Mouse (Mus musculus): ENCODE results near the gene Mesp2.

The Mesp2 gene

DNA sequence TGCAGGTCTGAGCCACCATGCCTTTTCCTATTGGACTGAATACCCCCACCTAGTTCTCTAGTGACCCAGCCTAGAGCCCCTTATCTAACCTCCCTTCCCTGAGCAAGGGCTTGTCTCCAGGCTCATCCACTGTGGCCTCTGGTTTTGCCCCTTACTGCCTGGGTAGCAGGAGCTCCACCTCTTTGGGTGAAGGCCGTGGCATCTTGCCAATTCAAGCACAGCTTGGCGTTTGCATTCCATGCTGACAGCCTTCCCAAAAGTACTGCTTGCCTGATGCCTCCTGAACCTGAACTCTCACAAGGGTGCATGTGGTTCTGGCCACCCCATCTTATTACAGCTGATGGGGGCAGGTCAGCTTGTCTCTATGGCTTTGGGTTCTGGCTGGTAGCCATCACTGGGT is 6.6 kb upstream of the Mesp2 start:
- no peak for DNase-seq (ENCODE audit: low read depth, low spot score)

DNA sequence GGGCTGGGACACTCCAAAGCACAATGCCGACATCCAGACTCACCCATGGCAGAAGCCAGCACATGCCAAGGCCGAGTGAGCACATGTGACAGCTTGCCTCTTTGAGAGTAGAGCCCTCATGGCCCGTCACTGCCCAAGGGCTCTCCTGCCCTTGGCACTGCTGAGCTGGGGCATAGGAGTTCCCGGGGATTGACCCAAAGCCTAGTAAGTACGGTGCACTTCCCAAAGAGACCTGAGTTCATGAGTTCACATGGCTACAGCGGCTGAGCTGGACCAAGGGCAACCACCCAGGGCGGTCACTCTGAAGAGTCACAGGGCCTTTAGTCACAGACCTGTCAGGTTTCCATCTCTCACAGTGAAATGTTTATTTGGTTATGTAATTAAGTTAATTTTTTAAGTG is 2.0 kb upstream of the Mesp2 start:
- no peak for DNase-seq (ENCODE audit: low read depth, low spot score)

DNA sequence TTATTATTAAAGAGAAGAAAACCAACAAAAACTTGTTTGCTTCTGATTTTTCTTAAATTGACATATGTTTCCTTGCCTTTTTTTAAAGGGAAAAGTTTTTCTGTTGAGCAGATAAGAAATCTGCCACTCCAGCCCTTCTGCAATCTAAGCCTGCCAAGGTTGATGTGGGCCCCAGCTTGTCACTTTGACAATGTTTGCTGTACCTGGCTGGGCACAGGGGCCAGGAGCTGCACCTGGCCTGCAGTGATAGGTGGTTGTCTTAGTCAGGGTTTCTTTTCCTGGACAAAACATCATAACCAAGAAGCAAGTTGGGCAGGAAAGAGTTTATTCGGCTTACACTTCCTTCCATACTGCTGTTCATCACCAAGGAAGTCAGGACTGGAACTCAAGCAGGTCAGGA is 2.9 kb downstream of the Mesp2 start:
- DNase-seq (ENCODE audit: low read depth, low spot score), result no peak

DNA sequence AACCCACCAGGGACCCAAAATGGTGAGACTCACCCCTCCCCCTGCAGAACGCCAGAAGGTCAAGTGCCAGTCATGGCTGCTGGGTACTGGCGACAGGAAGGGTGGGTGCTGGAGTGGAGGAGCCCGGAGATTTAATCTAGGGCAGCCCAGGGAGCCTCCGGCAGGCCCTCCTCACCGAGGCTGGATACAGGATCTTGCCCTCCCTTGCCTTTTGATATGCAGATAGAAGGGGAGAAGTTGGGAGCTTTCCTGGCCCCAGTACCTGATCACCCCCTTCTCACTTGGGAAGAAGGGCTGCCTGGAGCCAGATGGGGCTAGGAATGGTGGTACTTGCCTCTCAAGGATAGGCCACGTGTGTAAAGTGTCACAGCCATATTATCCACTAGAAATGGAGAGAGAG is 7.8 kb downstream of the Mesp2 start:
- no peak for DNase-seq (ENCODE audit: low read depth, low spot score)

DNA sequence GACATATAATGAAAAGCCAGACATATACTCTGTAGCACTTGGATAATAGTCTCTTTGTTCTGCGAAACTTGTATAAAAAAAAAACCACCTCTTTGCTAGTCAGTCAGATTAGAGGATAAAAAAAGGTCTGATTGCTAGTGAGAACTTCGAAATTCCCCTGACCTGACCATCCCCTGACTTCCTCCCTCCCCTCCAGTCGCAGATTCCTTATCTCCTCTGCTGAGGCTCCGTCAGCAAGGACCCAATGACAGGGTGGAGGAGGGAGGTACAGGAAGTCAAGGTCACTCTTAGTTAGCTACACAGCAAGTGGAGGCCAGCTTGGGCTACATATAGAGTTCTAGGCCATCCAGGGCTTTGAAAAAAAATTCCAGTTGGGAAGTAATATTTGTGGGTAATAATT is 9.0 kb downstream of the Mesp2 start:
- DNase-seq (ENCODE audit: low read depth, low spot score), result no peak

DNA sequence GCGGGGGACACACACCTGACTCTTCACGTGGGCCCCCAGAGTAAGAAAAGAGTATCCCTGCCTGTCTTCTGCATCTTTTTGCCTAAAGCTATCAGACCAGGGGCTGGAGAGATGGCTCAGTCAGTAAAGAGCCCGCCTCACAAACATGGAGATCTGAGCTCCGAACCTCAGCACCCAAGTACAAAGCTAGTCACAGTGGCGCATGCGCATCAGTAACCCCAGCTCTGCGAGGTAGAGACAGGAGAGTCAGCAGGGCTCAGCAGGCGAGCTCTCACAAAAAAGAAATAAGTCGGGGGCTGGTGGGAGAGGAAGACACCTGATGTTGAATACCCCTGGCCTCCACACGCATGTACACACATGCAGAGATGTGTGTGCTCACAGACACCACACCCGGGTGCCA is 9.5 kb downstream of the Mesp2 start:
- DNase-seq (ENCODE audit: low read depth, low spot score), result no peak

DNA sequence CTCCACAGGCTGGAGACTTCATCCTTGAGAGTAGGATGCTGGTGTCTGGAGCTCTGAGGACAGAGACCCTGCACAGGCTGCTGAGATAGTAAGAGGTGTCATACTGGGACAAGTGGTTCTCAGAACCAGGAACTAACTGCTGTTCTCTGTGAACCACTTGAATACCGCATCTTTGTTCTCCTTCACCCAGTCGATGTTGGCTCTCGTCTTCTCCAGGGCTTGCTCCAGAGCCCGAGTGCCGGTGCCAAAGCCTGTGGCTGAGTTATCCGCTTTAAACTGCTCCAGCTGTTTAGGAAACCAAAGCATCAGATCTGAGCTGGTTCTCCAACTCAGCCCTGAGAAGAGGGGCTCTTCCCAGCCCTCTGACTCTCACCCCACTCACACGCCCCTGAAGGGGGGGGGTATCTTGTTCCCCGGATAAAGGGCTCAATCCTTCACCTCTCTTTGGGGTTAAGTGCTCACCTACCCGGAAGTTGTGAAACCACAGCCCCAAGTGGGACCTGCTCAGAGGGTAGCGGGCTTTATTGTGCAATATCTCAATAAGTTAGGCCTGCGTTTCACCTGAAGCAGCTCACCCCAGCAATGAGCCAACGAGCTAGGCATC is 11.7 kb downstream of the Mesp2 start:
- no peak for DNase-seq (ENCODE audit: low read depth, low spot score)

DNA sequence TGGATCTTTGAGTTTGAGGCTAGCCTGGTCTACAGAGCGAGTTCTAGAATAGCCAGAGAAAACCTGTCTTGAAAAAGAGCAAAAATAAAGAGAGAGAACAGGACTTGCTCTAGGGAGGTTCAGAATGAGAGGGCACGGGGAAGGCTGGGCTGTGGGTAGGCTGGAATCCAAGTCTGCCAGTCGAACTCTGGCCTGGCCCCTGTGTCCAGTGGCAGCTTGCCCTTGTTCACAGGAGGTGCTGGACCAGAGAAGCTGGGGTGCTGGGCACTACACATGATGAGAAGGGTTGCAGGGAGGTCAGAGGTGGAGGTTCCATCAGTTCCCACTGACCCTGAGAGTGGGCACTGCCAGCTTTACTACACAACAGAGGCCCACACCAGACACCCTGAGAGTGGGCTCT is 17.8 kb downstream of the Mesp2 start:
- DNase-seq (ENCODE audit: low read depth, low spot score), result no peak

DNA sequence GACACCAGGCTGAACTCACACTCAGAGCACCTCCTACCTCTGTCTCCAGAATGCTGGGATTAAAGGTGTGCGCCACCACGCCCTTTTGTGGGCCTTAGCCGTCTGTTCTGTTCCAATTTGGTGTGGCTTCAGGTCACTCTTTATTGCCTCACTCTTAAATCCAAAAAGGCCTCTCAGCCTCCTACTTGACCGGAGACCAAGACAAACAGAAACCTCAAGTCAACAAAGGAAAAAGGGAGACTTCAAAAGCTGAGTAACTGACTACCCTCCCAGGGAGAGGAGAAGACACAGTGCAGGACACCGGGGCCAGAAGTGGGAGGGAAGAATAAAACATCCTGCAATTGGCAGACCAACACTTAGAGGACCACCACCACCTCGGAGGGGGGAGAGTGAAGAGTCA is 20.6 kb downstream of the Mesp2 start:
- DNase-seq (ENCODE audit: low read depth, low spot score), result no peak

DNA sequence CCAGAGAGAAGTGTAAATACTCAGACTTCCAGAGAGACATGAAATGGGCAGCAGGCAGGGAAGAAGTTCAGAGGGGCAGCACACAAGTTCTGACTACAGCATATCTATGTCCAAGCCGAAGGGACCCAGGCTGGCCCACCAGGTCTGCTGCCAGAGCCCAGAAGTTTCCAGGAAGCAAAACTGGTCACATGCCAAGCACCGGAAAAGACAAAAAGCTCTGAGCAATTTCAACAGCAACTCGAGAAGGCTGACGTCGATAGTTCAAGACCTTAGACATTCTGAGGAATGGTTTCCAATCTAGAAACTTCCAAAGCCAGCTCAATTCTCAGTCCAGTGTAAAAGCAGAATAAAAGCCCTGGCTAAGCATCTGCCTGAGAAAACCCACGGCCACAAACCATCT is 21.1 kb downstream of the Mesp2 start:
- peak; percentile 28 for DNase-seq (ENCODE audit: low read depth, low spot score)

DNA sequence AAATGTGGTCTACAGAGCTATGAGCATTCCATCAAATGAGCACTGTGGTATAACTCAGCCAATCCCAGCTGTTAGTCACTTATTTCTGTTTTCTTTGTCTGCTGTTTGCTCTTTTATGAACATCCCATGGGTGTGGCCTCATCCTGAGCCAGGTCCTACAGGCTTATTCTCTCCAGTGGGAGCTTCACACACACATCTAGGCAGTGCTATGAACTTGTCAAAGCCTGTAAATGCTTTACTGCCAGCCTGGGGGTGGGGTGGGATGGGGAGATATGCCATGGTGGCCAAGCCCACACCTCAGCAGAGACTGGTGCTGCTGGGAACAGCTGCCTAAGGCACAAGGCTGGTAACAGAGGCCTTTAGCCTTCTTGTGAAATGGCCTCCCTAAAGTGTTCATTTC is 22.5 kb downstream of the Mesp2 start:
- DNase-seq (ENCODE audit: low read depth, low spot score), result no peak

DNA sequence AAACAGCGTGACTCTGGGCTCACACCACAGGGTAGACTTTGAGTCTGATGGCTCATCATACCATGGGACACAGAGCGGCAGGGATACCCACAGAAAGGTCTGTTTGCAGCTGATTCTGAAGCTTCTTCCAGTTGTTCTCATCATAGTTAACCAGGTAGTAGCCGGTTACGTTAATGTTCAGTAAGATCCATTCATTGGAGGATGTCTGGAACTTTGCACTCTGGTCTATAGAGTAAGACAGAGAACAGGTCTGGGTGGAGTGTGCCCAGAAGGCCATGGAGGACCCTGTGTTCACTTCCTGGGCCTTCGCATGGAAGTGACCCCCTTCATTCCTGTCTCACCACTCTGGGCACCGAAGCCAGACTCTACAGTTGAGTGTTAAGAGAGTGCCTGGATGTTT is 24.7 kb downstream of the Mesp2 start:
- no peak for DNase-seq (ENCODE audit: low read depth, low spot score)

DNA sequence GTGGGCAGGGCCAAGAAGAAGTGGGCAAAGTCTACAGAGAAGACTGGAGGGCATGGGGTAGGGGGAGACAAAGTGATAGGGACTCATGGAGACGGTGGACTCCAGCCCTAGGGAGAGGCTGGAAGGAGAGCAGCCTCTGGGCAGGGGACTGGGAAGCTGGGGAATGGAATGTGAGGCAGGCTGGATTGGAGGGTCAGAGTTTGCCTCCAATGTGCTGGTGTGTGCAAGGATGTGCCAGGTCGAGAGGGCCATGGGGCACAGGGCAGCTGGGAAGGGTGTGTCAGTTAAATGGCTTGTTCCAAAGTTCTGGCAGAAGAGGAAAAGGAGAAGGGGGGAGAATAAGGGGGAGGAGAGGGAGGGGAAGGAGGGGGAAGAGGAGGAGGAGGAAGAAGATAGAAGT is 26.7 kb downstream of the Mesp2 start:
- DNase-seq (ENCODE audit: low read depth, low spot score), result no peak

DNA sequence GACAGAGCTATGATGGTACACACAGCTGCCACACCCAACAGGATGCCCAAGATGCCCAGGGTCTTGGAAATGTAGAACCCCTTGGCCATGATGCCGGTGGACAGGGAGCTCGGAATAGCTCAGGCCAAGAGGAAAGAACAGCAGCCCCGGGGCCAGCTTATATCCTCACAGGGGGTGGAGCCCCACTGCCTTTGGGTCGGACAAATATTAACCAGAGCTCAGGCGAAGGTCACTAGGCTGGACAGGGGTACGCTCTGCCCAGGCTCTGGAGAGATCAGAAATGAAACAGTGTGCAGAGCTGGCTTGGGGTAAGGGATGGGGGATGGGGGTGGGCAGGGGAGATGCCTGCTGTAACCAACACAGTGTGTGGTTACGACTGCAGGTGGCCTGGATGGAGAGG is 31.6 kb downstream of the Mesp2 start:
- DNase-seq (ENCODE audit: low read depth, low spot score), result no peak

DNA sequence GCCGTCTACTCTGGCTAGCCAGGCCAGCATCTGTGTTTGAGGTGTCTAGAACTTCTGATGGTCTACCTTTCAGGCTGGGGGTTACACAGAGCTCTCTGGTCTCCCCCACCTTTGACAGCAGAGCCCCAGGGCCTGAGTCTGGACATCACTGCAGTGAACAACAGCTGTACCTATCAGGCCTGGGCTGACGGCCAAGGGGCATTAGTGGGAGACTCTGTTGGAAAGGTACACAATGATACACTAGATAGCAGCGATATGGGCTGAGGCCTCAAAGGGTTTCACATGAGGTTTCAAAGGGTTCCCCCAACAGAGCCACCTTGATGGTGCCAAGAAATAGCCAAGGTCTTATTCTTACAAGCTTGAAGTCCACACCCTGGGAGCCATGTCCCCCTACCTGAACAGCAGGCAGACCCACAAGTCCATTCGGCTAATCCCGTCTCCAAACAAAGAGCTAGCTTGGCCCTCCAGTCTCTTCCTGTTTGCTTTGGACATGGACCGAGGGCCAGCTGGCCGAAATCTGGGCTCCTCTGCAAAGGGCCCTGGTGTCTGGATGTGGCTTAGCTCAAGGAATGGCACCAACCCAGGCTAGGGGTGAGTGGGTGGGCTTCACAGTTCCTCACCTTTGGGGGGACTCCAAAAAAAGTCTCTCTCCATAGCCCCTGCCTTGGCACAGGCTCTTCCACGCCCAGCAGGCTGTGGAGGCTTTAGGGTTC is 33.7 kb downstream of the Mesp2 start:
- no peak for DNase-seq (ENCODE audit: low read depth, low spot score)

DNA sequence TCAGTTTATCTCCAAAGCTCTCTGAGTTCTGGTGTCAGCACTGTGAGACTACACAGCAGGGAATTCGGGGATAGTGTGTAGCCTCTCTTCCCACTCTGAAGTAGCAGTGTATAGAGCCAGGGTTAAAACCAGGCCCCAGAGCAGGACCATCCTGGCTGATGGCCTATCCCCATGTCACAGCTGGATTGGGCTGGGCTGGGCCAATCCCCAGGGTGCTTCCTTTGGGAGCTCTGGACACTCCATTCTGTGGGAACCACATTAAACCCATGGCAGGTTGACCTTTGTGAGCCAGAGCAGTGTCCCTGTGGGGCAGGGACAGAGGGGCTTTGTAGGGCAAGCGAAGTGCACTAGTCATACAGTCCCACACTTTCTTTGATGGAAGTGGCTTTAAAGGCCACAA is 35.8 kb downstream of the Mesp2 start:
- DNase-seq (ENCODE audit: low read depth, low spot score), result no peak

DNA sequence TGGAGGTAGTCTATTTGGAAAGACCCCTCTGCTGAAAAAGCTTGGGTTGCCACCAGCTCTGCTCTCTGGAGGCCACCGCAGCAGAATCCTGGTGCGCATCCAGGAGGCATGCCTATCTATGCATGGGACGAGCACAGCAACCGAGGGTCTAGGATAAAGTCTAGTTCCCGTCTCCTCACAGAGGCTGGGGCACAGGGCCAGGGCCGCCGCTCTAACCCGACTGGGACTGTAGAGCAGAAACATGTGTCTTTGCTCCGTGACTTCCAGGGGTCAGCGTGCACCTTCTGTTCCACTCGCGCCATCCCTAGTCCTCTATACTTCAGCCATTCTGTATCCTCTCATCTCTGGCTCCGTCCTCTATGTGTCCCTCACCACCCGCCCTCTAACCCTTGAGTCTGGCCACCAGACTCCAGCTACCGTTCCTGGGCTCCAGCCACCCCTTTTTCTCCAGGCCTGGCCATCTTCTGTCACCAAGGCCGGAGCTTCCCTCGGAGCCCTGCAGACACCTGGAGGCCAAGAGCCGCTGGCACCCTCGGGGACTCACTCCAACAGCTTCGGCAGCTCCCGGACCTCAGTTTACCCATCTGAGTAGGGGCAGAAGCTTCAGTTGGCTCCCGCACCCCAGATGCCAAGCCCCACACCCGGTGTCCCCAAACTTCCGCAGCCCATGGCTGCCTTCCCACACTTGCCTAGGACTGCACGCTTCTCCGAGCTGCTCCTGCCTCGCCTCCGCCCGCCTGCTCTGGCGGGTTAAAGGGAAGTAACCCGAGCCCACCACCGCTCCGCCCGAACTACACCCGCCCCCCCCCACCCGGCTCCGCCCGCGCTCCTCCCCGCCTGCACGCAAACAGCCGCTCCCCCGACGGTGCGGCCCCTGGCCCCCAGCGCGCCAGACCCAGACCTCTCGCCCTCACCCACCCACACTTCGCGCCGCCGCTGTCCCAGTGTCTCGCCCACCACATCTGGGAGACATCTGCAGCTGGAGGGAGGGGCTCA is 37.2 kb downstream of the Mesp2 start:
- DNase-seq (ENCODE audit: low read depth, low spot score), result peak; percentile 42

DNA sequence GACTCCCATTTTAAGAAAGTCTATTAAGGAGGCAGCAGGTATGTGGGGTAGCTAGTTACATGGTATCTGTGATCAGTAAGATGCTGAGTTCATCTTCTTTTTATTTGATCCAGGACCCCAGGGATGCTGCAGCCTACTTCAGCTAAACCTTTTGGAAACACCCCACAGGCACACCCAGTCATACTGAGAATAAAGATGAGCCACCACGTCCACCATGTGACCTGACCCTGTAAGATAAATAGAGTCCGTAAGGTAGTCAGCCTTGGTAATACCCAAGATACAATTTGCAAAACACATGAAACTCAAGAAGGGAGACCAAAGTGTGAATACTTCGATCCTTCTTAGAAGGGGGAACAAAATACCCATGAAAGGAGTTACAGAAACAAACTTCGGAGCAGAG is 45.8 kb downstream of the Mesp2 start:
- no peak for DNase-seq (ENCODE audit: low read depth, low spot score)

DNA sequence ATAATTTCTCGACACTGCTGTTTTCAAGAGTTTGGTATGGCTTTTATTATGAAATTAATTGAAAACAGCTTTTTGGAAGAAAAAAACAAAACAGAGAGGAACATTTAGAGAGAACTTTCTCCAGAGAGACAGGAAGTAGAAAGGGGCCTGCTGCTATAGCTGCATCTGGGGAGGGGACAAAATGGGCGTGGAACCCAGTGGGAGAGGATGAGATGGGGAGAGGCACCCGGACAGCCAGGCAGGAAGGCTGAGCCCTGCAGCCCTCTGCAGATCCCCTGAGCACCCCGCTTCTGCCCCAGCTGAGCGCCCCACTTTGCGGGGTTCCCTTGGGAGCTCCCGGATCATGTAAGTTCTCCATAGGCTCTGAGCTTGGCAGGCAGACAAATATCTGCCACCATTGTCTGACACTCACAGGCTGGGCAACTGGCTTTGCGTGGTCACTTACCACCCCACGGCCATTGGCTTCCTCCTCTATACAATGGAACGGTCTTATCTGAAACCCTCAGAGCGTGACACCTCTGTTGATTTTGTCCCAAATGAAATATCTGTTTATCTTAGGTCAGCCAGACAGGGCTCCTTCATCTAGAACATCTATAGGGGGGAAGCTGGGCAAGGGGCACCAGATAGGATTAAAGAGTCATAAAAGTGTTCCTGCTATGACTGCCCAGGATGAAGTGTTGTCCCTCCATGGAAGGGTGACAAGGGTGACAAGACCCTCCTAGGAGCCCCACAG is 47.8 kb downstream of the Mesp2 start:
- peak; percentile 53 for DNase-seq (ENCODE audit: low read depth, low spot score)

DNA sequence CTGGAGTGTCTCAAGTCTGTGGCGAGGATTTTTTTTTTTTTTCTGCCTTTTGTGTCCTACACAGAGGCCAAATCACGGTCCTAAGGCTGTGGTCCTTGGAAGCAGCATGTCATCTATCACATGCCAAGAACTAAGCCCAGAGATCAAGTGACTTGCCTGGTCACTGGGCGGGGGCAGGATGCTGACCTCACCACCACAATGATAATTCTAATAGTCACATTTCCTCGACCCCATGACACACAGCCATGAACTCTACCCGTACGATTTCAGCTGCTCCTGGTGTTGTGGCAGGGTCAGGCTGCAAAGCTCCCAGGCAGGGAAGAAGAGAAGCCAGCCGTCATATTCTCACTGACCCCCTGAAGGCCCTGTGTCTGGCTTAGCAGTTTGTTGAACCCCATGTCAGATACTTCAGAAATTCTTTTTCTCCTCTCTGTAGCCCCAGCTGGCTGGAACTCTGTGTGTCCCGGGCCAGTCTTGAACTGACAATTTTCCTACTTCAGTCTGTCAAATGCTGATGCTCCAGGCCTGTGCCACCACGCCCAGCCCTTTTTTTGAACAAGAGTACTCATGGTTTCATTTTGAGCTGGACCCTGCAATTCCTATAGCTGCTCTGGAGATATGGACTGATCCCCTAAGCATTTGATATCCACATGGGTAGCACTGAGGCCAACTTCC is 48.6 kb downstream of the Mesp2 start:
- DNase-seq (ENCODE audit: low read depth, low spot score), result peak; percentile 60

DNA sequence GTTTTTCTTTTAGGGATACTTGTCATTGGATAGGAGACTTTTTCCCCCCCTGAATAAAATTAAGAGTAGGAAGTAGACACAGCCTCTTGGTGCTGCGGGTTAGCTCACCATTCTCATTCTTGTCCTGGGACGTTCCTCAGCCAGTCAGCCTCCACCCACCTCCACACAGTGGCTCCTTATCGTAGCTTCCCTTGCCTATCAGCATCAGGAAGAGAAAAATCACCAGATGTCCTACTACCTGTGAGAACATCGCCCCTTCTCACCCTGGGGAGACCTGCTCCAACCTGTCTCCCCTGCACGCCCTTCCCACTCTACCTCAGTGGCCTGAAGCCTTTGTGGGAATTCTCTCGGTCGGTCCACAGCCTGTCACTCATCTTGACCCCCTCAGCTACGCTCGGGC is 50.3 kb downstream of the Mesp2 start, which contains the start of gene Anpep:
Anpep (minus strand) TSS at position 249 of the 400 bp plus-strand sequence.
- DNase-seq (ENCODE audit: low read depth, low spot score), result no peak

All from skeletal muscle tissue, adult 2 months (tissue).